Mouse (Mus musculus) MEL (cell line): Measurements from ENCODE around the gene Reg1. TPM values are rescaled to one million over a fixed set of nuclear protein-coding genes. Genes with fewer than 3 reads are reported as not detected.

ENCODE experiments used
- DNase-seq: peaks from one replicate; pipeline ENCODE4 v3.0.0; 2011; ENCODE audit warnings: low read depth, low spot score
- H3K27ac ChIP-seq: 2 replicates; pipeline ENCODE4 v1.5.1; 2012; ENCODE audit warnings: low read depth, mild to moderate bottlenecking, control low read depth, low read length, moderate library complexity; ENCODE audit not compliant: control insufficient read depth
- H3K27me3 ChIP-seq, 2 experiments: fragments of 150-350 bp in 1 of 2; sonication (generic) in 1 of 2; 2 replicates each; pipeline ENCODE4 v1.6.1; 2012; ENCODE audit warnings: low read length in 2 of 2, mild to moderate bottlenecking in 2 of 2, improper control_type of control experiment in 1 of 2, moderate library complexity in 1 of 2; ENCODE audit not compliant: insufficient read depth in 2 of 2, control insufficient read depth in 1 of 2
- H3K36me3 ChIP-seq, 2 experiments: 2 replicates each; pipeline ENCODE4 v1.6.1; 2012 to 2014; ENCODE audit warnings: low read length in 2 of 2, improper control_type of control experiment in 1 of 2, inconsistent platforms in 1 of 2, mild to moderate bottlenecking in 1 of 2; ENCODE audit not compliant: insufficient read depth in 2 of 2, control insufficient read depth in 1 of 2
- H3K4me1 ChIP-seq, 2 experiments: fragments of 150-350 bp in 1 of 2; sonication (generic) in 1 of 2; 2 replicates each; pipeline ENCODE4 v1.6.1; 2012; ENCODE audit warnings: low read length in 2 of 2, improper control_type of control experiment in 1 of 2, mild to moderate bottlenecking in 1 of 2; ENCODE audit not compliant: insufficient read depth in 2 of 2, control insufficient read depth in 1 of 2
- H3K4me3 ChIP-seq, 2 experiments: fragments of 150-350 bp in 1 of 2; sonication (generic) in 1 of 2; 2 replicates each; pipeline ENCODE4 v1.5.1; 2012; ENCODE audit warnings: low read depth in 2 of 2, low read length in 2 of 2, mild to moderate bottlenecking in 2 of 2, moderate library complexity in 2 of 2, control low read depth in 1 of 2, improper control_type of control experiment in 1 of 2; ENCODE audit not compliant: control insufficient read depth in 1 of 2, insufficient read depth in 1 of 2
- H3K79me2 ChIP-seq: 2 replicates; pipeline ENCODE4 v1.6.1; 2012; ENCODE audit warnings: mild to moderate bottlenecking, low read length, moderate library complexity; ENCODE audit not compliant: control insufficient read depth, poor library complexity, insufficient read depth
- H3K9ac ChIP-seq: 2 replicates; pipeline ENCODE4 v1.6.1; 2012; ENCODE audit warnings: low read depth, mild to moderate bottlenecking, control low read depth, low read length, moderate library complexity; ENCODE audit not compliant: control insufficient read depth, poor library complexity, severe bottlenecking
- H3K9me3 ChIP-seq: fragments of 150-350 bp; sonication (generic); replicated peaks from 2 replicates; pipeline ENCODE4 v1.6.1; 2012; ENCODE audit warnings: mild to moderate bottlenecking, low read length, improper control_type of control experiment, moderate library complexity; ENCODE audit not compliant: insufficient read depth
- CHD2 ChIP-seq: IDR thresholded peaks from 2 replicates; pipeline ENCODE4 v1.6.1; 2011; ENCODE audit warnings: low read length, improper control_type of control experiment
- CTCF ChIP-seq, 3 experiments: IDR thresholded peaks in 2 of 3; conservative IDR thresholded peaks in 1 of 3; 2 replicates each; pipeline ENCODE4 v1.5.1; 2011 to 2012; ENCODE audit warnings: low read length in 3 of 3, low read depth in 2 of 3, mild to moderate bottlenecking in 2 of 3, improper control_type of control experiment in 1 of 3, inconsistent platforms in 1 of 3, mixed read lengths in 1 of 3, moderate library complexity in 1 of 3; ENCODE audit not compliant: control insufficient read depth in 1 of 3, insufficient read depth in 1 of 3, poor library complexity in 1 of 3, severe bottlenecking in 1 of 3
- E2F4 ChIP-seq: IDR thresholded peaks from 2 replicates; pipeline ENCODE4 v1.6.1; 2011; ENCODE audit warnings: low read depth, low read length, improper control_type of control experiment, borderline replicate concordance
- ETS1 ChIP-seq: IDR thresholded peaks from 2 replicates; pipeline ENCODE4 v1.6.1; 2012; ENCODE audit warnings: low read depth, mild to moderate bottlenecking, inconsistent platforms, low read length, improper control_type of control experiment, moderate library complexity
- HCFC1 ChIP-seq: IDR thresholded peaks from 2 replicates; pipeline ENCODE4 v1.6.1; 2012; ENCODE audit warnings: low read depth, mild to moderate bottlenecking, inconsistent platforms, low read length, improper control_type of control experiment, moderate library complexity
- JUND ChIP-seq: IDR thresholded peaks from 2 replicates; pipeline ENCODE4 v1.6.1; 2011; ENCODE audit warnings: low read depth, mild to moderate bottlenecking, improper control_type of control experiment, low read length
- KAT2A ChIP-seq: conservative IDR thresholded peaks from 2 replicates; pipeline ENCODE4 v1.6.1; 2012; ENCODE audit warnings: low read depth, low read length, improper control_type of control experiment, inconsistent platforms
- MAZ ChIP-seq: IDR thresholded peaks from 2 replicates; pipeline ENCODE4 v1.6.1; 2012; ENCODE audit warnings: low read depth, mild to moderate bottlenecking, inconsistent platforms, low read length, improper control_type of control experiment
- MEF2A ChIP-seq: IDR thresholded peaks from 2 replicates; pipeline ENCODE4 v1.6.1; 2014; ENCODE audit warnings: low read depth, mild to moderate bottlenecking, inconsistent platforms, low read length, improper control_type of control experiment; ENCODE audit not compliant: poor library complexity, insufficient replicate concordance, severe bottlenecking; ENCODE audit errors: extremely low read depth
- MXI1 ChIP-seq: IDR thresholded peaks from 2 replicates; pipeline ENCODE4 v1.6.1; 2011; ENCODE audit warnings: mild to moderate bottlenecking, low read depth, low read length, improper control_type of control experiment
- MYC ChIP-seq: IDR thresholded peaks from 2 replicates; pipeline ENCODE4 v1.6.1; 2011; ENCODE audit warnings: low read depth, mild to moderate bottlenecking, low read length, improper control_type of control experiment, moderate library complexity
- NELFE ChIP-seq: IDR thresholded peaks from 2 replicates; pipeline ENCODE4 v1.6.1; 2011; ENCODE audit warnings: low read depth, low read length, improper control_type of control experiment
- POLR2AphosphoS5 ChIP-seq: IDR thresholded peaks from 2 replicates; pipeline ENCODE4 v1.6.1; 2012; ENCODE audit warnings: low read depth, borderline replicate concordance, mild to moderate bottlenecking, inconsistent platforms, low read length, moderate library complexity, mixed read lengths
- SIN3A ChIP-seq: IDR thresholded peaks from 2 replicates; pipeline ENCODE4 v1.6.1; 2012; ENCODE audit warnings: low read length, improper control_type of control experiment, inconsistent platforms
- TCF12 ChIP-seq: IDR thresholded peaks from 2 replicates; pipeline ENCODE4 v1.6.1; 2014; ENCODE audit warnings: low read depth, mild to moderate bottlenecking, inconsistent platforms, low read length, improper control_type of control experiment, moderate library complexity
- USF1 ChIP-seq: IDR thresholded peaks from 2 replicates; pipeline ENCODE4 v1.6.1; 2014; ENCODE audit warnings: low read depth, mild to moderate bottlenecking, inconsistent platforms, low read length, improper control_type of control experiment, moderate library complexity
- USF2 ChIP-seq, 2 experiments: IDR thresholded peaks; 2 replicates each; pipeline ENCODE4 v1.6.1; 2011 to 2012; ENCODE audit warnings: improper control_type of control experiment in 2 of 2, low read length in 2 of 2, borderline replicate concordance in 1 of 2, inconsistent platforms in 1 of 2, low read depth in 1 of 2, mild to moderate bottlenecking in 1 of 2; ENCODE audit not compliant: insufficient read depth in 1 of 2
- ZC3H11A ChIP-seq: IDR thresholded peaks from 2 replicates; pipeline ENCODE4 v1.6.1; 2012; ENCODE audit warnings: low read depth, mild to moderate bottlenecking, inconsistent platforms, low read length, improper control_type of control experiment
- ZMIZ1 ChIP-seq: IDR thresholded peaks from 2 replicates; pipeline ENCODE4 v1.6.1; 2012; ENCODE audit warnings: low read depth, mild to moderate bottlenecking, inconsistent platforms, low read length, improper control_type of control experiment, moderate library complexity
- ZNF384 ChIP-seq: IDR thresholded peaks from 2 replicates; pipeline ENCODE4 v1.6.1; 2012; ENCODE audit warnings: low read depth, mild to moderate bottlenecking, inconsistent platforms, low read length, improper control_type of control experiment
- polyA plus RNA-seq, 2 experiments: library from polyadenylated mRNA; stranded (reverse) in 1 of 2; unstranded in 1 of 2; fragments of >175 nt in 1 of 2; fragments of >200 nt in 1 of 2; gene quantifications; 2 replicates each; pipeline versions ENCODE4 v1.2.1 to v1.2.4; 2012; ENCODE audit warnings: low replicate concordance in 2 of 2, low read depth in 1 of 2; ENCODE audit not compliant: insufficient read length in 2 of 2, insufficient read depth in 1 of 2, missing spikeins in 1 of 2
- total RNA-seq: library from RNA; depleted of rRNA; stranded (reverse); fragments of 300-350 nt; gene quantifications from 2 replicates; pipeline ENCODE4 v1.2.3, GENCODE M21; 2012

Gene Reg1
- total and polyA plus RNA-seq, 3 experiments: not detected

DNA sequence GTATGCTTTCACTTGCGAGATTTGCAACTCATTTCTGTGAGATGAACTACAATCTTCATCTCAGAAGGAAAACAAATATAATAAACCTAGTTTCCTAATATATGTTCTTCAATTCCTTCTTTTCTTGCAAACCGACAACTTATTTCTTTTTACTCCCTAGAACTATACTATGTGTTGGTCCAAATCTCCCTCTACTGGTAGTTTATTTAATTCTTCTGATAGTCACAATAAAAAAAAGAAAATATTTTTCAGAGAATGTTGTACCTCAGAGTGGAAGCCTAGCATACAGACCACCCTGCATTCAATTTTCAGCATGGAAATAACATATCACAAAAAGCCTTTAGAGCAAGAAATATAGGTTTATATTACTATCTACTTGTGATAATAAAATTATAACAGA is 40.8 kb downstream of the Reg1 start:
- H3K9me3 ChIP-seq: no peaks in the 10 kb centered on the region
- TF ChIP-seq MYC: no peak
- TF ChIP-seq NELFE: no peak
- TF ChIP-seq CTCF (IDR thresholded peaks at IDR 0.05 in 2 of 3, conservative IDR thresholded peaks at IDR 0.05 in 1 of 3; ENCODE audit: control insufficient read depth in 1 of 3, insufficient read depth in 1 of 3, low read depth in 2 of 3, low read length in 3 of 3, poor library complexity in 1 of 3, severe bottlenecking in 1 of 3): no peak
- TF ChIP-seq ZNF384: no peak
- TF ChIP-seq CHD2: no peak
- no peak for TF ChIP-seq JUND
- TF ChIP-seq MAZ: no peak

GRCm38 (mm10) chr6:78468772-78469171 is 46.3 kb downstream of the Reg1 start, which contains the start of gene Reg3g:
TSS of gene Reg3g (minus strand) at chr6:78468872.
- no peak for DNase-seq
- Histone ChIP-seq H3K36me3 (no peaks in the 10 kb centered on the region), H3K9me3 (no peaks in the 10 kb centered on the region), H3K27ac (no peak within 1 kb of the TSS), H3K4me1 (no peaks in the 10 kb centered on the region), H3K27me3 (no peaks in the 10 kb centered on the region), H3K79me2 (no peaks in the 10 kb centered on the region), H3K4me3 (no peak within 1 kb of the TSS), H3K9ac (no peak within 1 kb of the TSS)
- no peak for TF ChIP-seq CHD2
- TF ChIP-seq ZMIZ1: no peak
- no peak for TF ChIP-seq JUND
- no peak for TF ChIP-seq SIN3A

More for the DNA sequence above, 40.8 kb downstream of the Reg1 start:
- Histone ChIP-seq H3K27me3 (no peaks in the 10 kb centered on the region), H3K36me3 (no peaks in the 10 kb centered on the region), H3K4me1 (no peaks in the 10 kb centered on the region), H3K4me3 (no peak overlapping the region), H3K9ac (no peak overlapping the region), H3K79me2 (no peaks in the 10 kb centered on the region), H3K27ac (no peak overlapping the region)
- DNase-seq: no peak

DNA sequence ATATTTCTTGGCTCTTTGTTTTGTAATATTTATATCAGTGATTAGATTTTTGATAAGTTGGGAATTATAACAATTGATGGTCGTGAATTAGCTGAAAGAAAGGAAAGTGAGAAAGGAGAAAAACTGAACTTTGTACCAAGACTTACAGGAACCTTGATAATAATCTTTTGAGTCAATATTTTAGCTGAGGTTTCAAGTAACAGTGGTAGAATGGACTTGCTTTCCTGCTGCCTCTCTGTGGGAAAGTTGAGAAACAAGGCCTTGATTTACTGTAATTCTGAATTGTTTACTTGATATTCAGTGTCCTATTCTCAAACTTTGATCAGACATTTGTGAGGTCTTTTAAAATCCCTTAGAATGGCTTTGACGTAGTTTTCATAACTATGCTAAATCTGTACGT is 46.8 kb downstream of the Reg1 start:
- TF ChIP-seq MEF2A (no peak), ZMIZ1 (no peak), ZC3H11A (no peak), TCF12 (no peak), USF2 (IDR thresholded peaks at IDR 0.05; ENCODE audit: borderline replicate concordance in 1 of 2, insufficient read depth in 1 of 2, low read depth in 1 of 2, low read length in 2 of 2) (no peak), MXI1 (no peak), JUND (no peak), SIN3A (no peak), USF1 (no peak), POLR2AphosphoS5 (no peak), HCFC1 (no peak), E2F4 (no peak), KAT2A (no peak), ETS1 (no peak)
- H3K9me3 ChIP-seq: no peaks in the 10 kb centered on the region
- H3K36me3 ChIP-seq: no peaks in the 10 kb centered on the region
- no peaks in the 10 kb centered on the region for H3K79me2 ChIP-seq
- no peaks in the 10 kb centered on the region for H3K4me1 ChIP-seq
- H3K4me3 ChIP-seq: no peak overlapping the region
- no peak overlapping the region for H3K9ac ChIP-seq
- no peak for DNase-seq
- H3K27me3 ChIP-seq: no peaks in the 10 kb centered on the region
- H3K27ac ChIP-seq: no peak overlapping the region
